Mouse (Mus musculus) induced T-regulatory cell, adult 2 months (primary cell): ENCODE data around the gene 1700003E16Rik.

Source experiments
- DNase-seq: peaks from one replicate; pipeline ENCODE4 v3.0.0-alpha.2; 2012; ENCODE audit warnings: low read depth

1700003E16Rik gene

GRCm38 (mm10) chr6:83159456-83159855 is 3.3 kb downstream of the 1700003E16Rik start:
- peak; percentile 84 for DNase-seq

GRCm38 (mm10) chr6:83161442-83161841 is 5.2 kb downstream of the 1700003E16Rik start:
- peak; percentile 14 for DNase-seq

DNA sequence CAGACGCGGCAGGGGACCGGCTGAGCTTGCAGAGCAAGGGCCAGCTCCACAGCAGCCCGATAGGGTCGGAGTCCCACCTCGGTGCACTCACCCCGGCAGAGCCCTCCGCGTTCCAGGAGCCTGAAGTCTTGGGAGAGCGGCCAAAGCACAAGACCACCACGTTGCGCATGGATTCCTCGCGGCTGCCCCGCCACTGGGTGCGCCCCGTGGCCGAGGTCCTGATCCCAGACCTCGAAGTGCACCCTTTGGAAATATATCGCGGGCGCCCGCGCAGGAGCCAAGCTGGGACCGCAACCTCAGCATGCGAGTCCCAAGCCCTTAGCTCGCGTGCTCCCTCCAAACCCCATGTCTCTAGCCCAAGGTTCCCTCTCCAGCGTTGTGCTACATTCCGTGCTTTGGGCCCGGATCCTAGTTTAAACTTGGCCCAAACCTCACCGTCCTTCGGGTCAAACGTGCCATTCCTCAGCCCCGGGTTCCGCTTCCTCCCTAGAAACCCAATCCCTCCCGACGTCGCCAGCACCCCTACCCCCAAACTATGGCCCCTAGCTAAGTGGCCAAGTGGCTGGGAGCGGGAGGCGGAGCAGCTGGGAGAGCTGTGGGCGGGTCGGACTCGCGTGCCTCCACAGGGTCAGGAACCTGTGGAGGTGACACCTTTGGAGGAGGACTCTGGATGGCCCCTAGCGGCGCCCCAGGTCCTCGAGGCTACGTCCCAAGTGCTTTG is 5.9 kb downstream of the 1700003E16Rik start:
- DNase-seq, result no peak

DNA sequence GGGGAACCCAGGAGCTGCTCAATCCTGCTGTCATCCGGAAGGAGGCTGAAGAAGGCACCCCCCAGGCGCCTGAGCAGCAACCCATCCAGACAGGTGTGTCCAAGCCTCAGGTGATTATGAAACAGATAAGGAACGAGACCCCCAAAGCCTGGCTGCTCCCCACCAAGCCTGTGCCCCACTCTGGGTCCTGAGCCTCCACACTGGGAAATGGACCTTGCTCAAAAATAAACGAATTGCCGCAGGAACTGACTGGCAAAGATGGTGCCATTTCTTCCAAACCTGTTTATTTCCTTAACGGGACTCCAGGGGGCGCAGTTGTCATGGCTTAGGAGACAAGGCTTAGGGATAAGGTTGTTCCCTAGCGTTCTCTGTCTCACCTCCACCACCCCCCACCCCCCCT is 6.5 kb downstream of the 1700003E16Rik start:
- DNase-seq, result peak; percentile 86

- DNase-seq, result no peak
These were observed 8.9 kb downstream of the 1700003E16Rik start for GRCm38 (mm10) chr6:83165026-83165606.

- DNase-seq, result peak; percentile 98
These were observed 9.5 kb downstream of the 1700003E16Rik start, which contains the start of gene Dctn1 for GRCm38 (mm10) chr6:83165607-83166242. Gene Dctn1 (plus strand): TSS chr6:83165920.

DNA sequence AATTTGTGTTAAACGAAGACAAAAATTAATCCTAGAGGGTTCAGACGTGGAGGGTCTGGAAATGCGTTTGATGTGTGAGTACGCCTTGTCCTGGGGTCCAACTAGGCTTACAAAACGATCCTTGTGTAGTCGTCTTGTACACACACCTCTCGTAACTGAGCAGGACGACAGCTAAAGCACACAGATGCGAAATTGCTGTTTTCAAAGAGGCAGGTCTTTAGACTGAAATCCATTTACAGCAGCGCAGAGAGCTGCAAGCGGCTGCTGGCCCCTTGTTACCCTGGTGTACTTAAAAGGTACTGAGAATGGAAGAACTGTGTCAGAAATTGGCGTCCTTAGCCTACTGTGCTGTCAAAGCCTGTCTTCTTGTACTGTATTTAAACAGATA is 10.0 kb downstream of the 1700003E16Rik start:
- DNase-seq, result peak; percentile 64

GRCm38 (mm10) chr6:83169872-83170271 is 13.7 kb downstream of the 1700003E16Rik start:
- no peak for DNase-seq

- no peak for DNase-seq
These were observed 14.9 kb downstream of the 1700003E16Rik start for GRCm38 (mm10) chr6:83171063-83171462.

GRCm38 (mm10) chr6:83172240-83172920 is 16.2 kb downstream of the 1700003E16Rik start:
- no peak for DNase-seq

DNA sequence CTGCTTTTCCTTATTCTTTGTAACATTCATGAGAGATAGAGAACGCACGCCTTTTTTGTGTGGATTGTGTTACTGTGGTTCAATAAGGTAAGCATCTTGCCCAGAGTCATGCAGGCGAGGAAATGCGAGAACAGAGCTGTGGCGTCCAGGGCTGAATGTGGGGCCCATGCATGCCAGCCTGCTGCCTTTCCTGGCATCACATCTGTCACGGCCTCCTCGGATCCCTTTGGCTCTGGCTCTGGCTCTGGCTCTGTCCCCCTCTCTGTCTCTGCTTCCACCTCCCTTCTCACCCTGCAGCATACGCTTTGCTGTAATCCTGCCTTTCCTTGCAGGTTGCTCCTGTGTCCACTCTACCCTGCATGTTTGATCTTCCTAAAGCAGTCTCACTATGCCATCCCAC is 19.8 kb downstream of the 1700003E16Rik start:
- no peak for DNase-seq

DNA sequence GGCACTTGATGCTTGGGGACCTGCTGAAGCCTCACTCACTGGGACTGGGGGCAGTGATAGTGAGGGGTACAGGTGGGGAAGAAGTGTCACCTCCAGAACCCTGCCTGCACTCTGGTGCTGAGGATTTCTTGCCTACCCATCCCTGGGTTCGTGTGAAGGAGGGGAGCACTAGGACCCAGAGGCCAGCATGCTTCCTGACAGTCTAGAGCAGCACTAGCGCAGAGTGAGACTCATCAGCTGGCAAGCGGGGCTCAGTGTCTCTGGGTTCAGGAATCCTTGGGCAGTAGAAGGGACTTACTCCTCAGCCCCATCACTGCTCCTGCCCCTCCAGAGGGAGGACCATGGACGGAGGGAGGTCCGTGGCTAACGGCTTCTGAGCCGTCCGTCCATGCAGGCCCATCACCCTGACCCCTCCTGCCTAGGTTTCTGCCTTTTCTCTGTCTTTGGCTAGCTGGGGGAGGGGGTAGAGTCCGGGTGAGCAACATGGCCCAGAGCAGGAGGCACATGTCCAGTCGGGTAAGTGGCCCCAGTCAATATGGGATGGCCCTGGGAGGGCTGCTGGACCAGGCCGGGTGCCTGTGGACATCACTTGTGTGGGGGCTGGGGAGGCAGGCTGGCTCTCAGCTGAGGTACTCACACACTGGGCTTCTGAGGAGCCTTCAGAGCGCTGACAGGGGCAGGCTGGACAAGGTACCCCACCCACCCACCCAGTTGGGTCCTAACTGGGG is 23.4 kb downstream of the 1700003E16Rik start:
- no peak for DNase-seq

- no peak for DNase-seq
These were observed 24.4 kb downstream of the 1700003E16Rik start for GRCm38 (mm10) chr6:83180605-83181004.

DNA sequence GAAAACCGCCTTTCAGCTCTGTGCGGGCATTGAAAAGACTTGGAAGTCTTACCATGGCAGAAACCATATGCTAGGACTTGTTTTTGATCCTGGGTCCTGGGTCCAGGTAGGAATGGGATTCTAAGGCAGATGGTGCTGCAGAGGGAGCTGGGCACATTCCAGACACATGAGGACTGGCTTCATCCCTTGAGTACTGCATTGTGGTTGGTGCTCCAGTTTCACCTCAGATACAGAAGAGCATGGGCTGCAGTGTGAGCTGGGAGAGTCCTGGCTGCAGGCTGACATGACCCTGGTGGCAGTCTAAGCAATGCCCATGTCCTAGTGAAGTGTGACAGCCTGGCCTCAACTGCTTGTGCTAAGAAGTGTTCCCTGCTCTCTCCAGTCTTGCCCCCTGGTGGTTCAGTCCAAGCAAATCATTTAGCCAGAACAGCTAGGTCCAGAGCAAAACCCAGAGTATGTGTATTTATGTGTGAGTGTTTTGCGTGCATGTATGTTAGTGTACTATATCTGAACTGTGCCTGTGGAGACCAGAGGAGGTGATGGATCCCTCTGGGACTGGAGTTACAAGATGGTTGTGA is 28.7 kb downstream of the 1700003E16Rik start:
- peak; percentile 40 for DNase-seq

GRCm38 (mm10) chr6:83185895-83186861 is 30.0 kb downstream of the 1700003E16Rik start:
- DNase-seq, result peak; percentile 73

DNA sequence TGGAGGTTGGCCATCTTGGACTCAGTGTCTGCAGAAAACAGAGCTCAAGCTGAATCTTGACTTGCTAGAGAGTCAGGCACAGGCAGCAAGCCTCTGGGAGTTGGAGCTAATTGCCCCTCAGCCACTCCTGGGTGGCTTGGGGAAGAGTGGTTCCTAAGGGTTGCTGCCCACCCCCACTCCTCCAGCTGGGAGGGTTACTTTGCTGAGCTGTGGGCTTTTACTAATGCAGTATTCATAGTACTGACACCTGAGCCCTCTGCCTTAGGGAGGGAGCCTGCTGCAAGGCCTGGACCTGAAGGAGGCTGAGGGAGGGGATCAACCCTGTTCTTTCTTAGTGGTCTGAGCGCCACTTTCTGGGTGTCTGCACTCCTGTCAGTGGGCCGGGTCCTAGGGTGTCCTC is 30.7 kb downstream of the 1700003E16Rik start:
- no peak for DNase-seq

- no peak for DNase-seq
These were observed 37.4 kb downstream of the 1700003E16Rik start for GRCm38 (mm10) chr6:83193571-83193970.

GRCm38 (mm10) chr6:83197345-83198004 is 41.3 kb downstream of the 1700003E16Rik start:
- DNase-seq, result no peak

DNA sequence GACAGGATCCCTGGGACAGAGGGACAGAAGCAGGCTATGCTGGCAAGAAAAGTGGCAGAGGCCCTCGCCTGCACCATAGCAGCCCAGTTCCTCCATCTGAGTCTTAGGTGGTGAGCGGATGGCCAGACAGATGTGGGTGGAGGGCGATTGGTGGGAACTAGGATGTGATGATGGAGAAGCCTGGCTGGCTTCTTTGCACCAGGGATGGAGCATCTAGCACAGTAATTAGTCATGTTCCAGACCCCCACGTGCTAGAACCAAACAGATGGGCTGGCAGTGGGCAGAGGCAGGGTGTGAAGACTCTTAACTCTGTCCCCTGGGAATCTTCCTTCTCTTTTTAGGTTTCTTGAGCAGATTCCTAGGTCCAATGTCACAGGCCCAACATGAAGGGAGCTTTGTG is 47.1 kb downstream of the 1700003E16Rik start:
- no peak for DNase-seq

DNA sequence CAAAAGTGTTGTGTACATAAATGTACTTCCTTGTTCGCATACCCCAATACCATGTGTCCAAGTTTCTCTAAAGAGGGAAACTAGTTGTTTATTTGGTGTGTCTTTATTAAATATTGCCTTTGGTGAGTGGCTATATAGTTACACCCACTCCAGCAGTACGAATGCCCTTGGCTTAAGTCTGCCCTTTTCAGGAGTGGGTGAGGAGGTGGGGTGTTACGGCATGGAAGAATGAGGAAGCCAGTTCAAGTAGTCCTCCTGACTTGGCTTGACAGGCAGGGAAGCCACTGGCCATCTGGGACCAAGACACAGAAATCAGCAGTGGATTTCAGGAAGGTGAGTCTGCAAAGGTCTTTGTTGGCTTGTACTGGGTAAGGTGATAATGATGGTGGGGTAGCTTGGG is 49.6 kb downstream of the 1700003E16Rik start:
- DNase-seq, result no peak
